Mouse (Mus musculus) CH12.LX (cell line): ENCODE measurements around the gene Ccl8.

ENCODE experiments used
- CHD2 ChIP-seq: IDR thresholded peaks from 2 replicates; pipeline ENCODE4 v1.6.1; 2011; ENCODE audit warnings: low read length, improper control_type of control experiment
- CTCF ChIP-seq, 2 experiments: IDR thresholded peaks in 1 of 2; conservative IDR thresholded peaks in 1 of 2; 2 replicates each; pipeline ENCODE4 v1.5.1; 2011 to 2012; ENCODE audit warnings: low read depth in 2 of 2, low read length in 2 of 2, improper control_type of control experiment in 1 of 2, inconsistent platforms in 1 of 2, mild to moderate bottlenecking in 1 of 2, moderate library complexity in 1 of 2
- EP300 ChIP-seq: IDR thresholded peaks from 2 replicates; pipeline ENCODE4 v1.6.1; 2011; ENCODE audit warnings: low read length, improper control_type of control experiment
- JUND ChIP-seq: conservative IDR thresholded peaks from 2 replicates; pipeline ENCODE4 v1.6.1; 2011; ENCODE audit warnings: low read depth, low read length, improper control_type of control experiment
- MAFK ChIP-seq: IDR thresholded peaks from 2 replicates; pipeline ENCODE4 v1.6.1; 2011; ENCODE audit warnings: low read length, improper control_type of control experiment; ENCODE audit not compliant: insufficient replicate concordance
- NELFE ChIP-seq: IDR thresholded peaks from 2 replicates; pipeline ENCODE4 v1.6.1; 2011; ENCODE audit warnings: low read depth, low read length, improper control_type of control experiment
- POLR2A ChIP-seq: IDR thresholded peaks from 2 replicates; pipeline ENCODE4 v1.6.1; 2011; ENCODE audit warnings: low read depth, mild to moderate bottlenecking, improper control_type of control experiment, low read length
- POLR2AphosphoS2 ChIP-seq: IDR thresholded peaks from 2 replicates; pipeline ENCODE4 v1.6.1; 2011; ENCODE audit warnings: low read depth, low read length, improper control_type of control experiment
- RCOR1 ChIP-seq: conservative IDR thresholded peaks from 2 replicates; pipeline ENCODE4 v1.6.1; 2012; ENCODE audit warnings: low read depth, mild to moderate bottlenecking, inconsistent platforms, low read length, improper control_type of control experiment
- SIN3A ChIP-seq: IDR thresholded peaks from 2 replicates; pipeline ENCODE4 v1.6.1; 2012; ENCODE audit warnings: low read length, improper control_type of control experiment, inconsistent platforms
- UBTF ChIP-seq: IDR thresholded peaks from 2 replicates; pipeline ENCODE4 v1.6.1; 2012; ENCODE audit warnings: low read depth, mild to moderate bottlenecking, inconsistent platforms, low read length, improper control_type of control experiment, moderate library complexity
- USF1 ChIP-seq: IDR thresholded peaks from 2 replicates; pipeline ENCODE4 v1.6.1; 2014; ENCODE audit warnings: low read depth, mild to moderate bottlenecking, inconsistent platforms, low read length, improper control_type of control experiment
- ZKSCAN1 ChIP-seq: IDR thresholded peaks from 2 replicates; pipeline ENCODE4 v1.6.1; 2012; ENCODE audit warnings: low read depth, inconsistent platforms, low read length, improper control_type of control experiment, borderline replicate concordance
- ZNF384 ChIP-seq: IDR thresholded peaks from 2 replicates; pipeline ENCODE4 v1.6.1; 2012; ENCODE audit warnings: low read depth, low read length, improper control_type of control experiment, inconsistent platforms

- TF ChIP-seq POLR2A (no peak), CHD2 (no peak), CTCF (conservative IDR thresholded peaks at IDR 0.05 in 1 of 2, IDR thresholded peaks at IDR 0.05 in 1 of 2; ENCODE audit: low read depth in 2 of 2, low read length in 2 of 2) (no peak), ZKSCAN1 (no peak), ZNF384 (no peak), RCOR1 (no peak), JUND (no peak), POLR2AphosphoS2 (no peak), EP300 (no peak), SIN3A (no peak), UBTF (no peak), NELFE (no peak), USF1 (no peak), MAFK (no peak)
Measured at GRCm38 (mm10) chr11:82080865-82081264, 34.1 kb upstream of the Ccl8 start.
